Mouse (Mus musculus): ENCODE data around the gene Efcab2. TPM values are rescaled to one million over a fixed set of nuclear protein-coding genes. Genes with fewer than 3 reads are reported as not detected.
"Not testable (repeated sequence)": the region's sequence is repeated elsewhere in the genome, so short reads cannot be mapped to it uniquely, and the experiment has no call there.

Gene Efcab2
- total and polyA plus RNA-seq, 2 experiments from 2014 or later, result 2.5 to 12.7 TPM

DNA sequence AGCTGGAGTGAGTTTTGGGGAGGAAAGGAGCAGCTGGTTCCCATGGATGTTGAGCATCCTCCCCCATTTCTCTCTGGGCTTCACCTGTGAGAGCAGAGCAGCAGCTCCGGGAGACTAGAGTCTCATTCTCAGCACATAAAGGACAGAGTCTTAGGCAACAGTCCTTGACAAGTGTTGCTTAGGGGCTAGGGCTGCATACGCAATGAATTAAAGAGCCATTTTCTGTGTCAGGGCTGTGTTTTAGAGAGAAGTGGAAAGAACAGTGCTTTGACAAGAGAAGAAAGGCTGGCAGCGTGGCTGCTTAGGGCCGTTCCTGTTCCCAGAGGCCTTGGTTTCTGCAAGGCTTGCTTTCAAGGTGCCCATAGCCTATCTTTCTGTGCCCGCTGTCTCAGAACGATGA lies 6.0 kb upstream of the Efcab2 start:
- DNase-seq (ENCODE audit: low spot score), result peak; percentile 14

DNA sequence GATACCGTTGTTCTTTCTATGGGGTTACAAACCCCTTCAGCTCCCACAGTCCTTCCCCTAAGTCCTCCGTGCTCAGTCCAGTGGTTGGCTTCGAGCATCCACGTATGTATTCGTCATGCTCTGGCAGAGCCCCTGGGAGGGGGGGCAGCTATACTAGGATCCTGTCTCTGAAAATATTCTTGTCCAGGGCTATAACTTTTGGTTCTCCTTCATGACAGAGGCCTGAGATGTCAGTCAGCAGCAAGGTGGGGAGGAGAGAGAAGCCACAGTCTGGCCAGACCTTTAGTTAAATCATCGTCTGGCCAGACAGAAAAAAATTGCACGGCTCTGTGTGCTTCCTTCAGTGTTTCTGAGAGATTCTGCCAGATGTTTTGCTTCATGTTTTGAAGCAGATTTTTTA lies 5.2 kb upstream of the Efcab2 start:
- Histone ChIP-seq H3K36me3 (ENCODE audit: insufficient read depth, low read length) (no peaks in the 10 kb centered on the region), H3K4me1 (ENCODE audit: insufficient read depth, low read length) (no peaks in the 10 kb centered on the region), H3K9me3 (ENCODE audit: low read length) (no peaks in the 10 kb centered on the region), H3K27me3 (ENCODE audit: insufficient read depth, low read length) (no peaks in the 10 kb centered on the region), H3K4me3 (ENCODE audit: low read length) (no peak overlapping the region), H3K9ac (replicated peaks; ENCODE audit: low read length) (no peak overlapping the region), H3K4me2 (ENCODE audit: low read depth, low read length) (no peak overlapping the region), H3K27ac (no peak overlapping the region)
- WGBS, result 62% methylated on average over 7 of the region's 7 CpGs
- TF ChIP-seq CTCF (IDR thresholded peaks at IDR 0.05; ENCODE audit: low read depth), result no peak
- DNase-seq (ENCODE audit: low spot score) (no peak), ATAC-seq (no peak)

More for the DNA sequence above, 6.0 kb upstream of the Efcab2 start:
- H3K4me1 ChIP-seq (ENCODE audit: insufficient read depth, low read length), result no peaks in the 10 kb centered on the region
- whole genome bisulfite sequencing, result 63% methylated on average over 6 of the region's 6 CpGs
- 0 out of 2 replicates have a peak overlapping the region, but pooled peaks have one; percentile 16 for H3K27ac ChIP-seq
- no peak overlapping the region for H3K4me2 ChIP-seq (ENCODE audit: low read depth, low read length)
- no peaks in the 10 kb centered on the region for H3K9me3 ChIP-seq (ENCODE audit: low read length)
- no peak overlapping the region for H3K4me3 ChIP-seq (ENCODE audit: low read length)
- no peaks in the 10 kb centered on the region for H3K27me3 ChIP-seq (ENCODE audit: insufficient read depth, low read length)
- no peak for ATAC-seq
- TF ChIP-seq CTCF (IDR thresholded peaks at IDR 0.05; ENCODE audit: low read depth), result no peak
- no peaks in the 10 kb centered on the region for H3K36me3 ChIP-seq (ENCODE audit: insufficient read depth, low read length)
- H3K9ac ChIP-seq (replicated peaks; ENCODE audit: low read length), result no peak overlapping the region

DNA sequence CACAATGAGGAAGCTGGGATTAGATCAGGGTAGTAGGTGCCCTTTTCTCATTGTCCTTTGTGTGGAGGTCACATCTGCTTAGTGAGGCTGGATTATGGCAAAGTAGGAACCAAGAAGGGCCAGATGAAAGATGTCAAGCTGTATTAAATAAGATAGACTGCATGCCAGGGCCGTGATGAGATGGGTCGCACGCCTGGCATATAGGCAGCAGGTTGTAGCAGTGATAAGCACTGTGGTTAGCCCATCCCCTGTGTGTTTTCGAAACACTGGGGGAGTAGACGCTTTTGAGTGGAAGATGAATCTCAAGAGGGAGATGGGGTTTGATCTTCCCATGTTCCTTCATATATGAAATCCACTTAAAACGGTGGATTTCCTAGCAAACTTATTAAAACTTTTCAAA lies 3.9 kb upstream of the Efcab2 start:
- no peaks in the 10 kb centered on the region for H3K27me3 ChIP-seq (ENCODE audit: insufficient read depth, low read length)
- H3K9ac ChIP-seq (replicated peaks; ENCODE audit: low read length), result no peak overlapping the region
- no peaks in the 10 kb centered on the region for H3K36me3 ChIP-seq (ENCODE audit: insufficient read depth, low read length)
- WGBS, result 88% methylated on average over 6 of the region's 6 CpGs
- no peaks in the 10 kb centered on the region for H3K4me1 ChIP-seq (ENCODE audit: insufficient read depth, low read length)
- H3K4me3 ChIP-seq (ENCODE audit: low read length), result no peak overlapping the region
- no peaks in the 10 kb centered on the region for H3K9me3 ChIP-seq (ENCODE audit: low read length)
- H3K4me2 ChIP-seq (ENCODE audit: low read depth, low read length), result no peak overlapping the region
- no peak for TF ChIP-seq CTCF (IDR thresholded peaks at IDR 0.05; ENCODE audit: low read depth)
- ATAC-seq (no peak), DNase-seq (ENCODE audit: low spot score) (no peak)
- no peak overlapping the region for H3K27ac ChIP-seq

DNA sequence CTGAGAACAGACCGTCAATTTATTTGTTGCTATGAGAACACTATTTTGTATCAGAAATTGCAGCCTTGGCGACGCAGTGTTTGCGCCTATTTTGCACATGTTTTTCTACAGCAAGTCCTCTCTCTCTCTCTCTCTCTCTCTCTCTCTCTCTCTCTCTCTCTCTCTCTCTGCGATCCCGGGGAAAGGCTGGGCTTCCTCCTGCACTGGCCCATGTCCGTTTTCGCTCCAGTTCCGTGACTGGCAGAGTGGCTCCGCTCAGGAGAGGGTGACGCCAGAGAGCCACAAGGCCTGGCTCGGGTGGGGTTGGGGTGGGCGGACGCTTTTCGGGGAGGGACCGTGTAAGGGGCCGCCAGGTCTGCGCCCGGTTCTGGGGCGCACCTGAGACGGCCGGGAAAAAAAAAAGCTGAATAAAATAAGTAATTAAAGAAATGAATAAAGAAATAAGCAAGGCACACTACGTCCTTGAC lies 407 bp upstream of the Efcab2 start:
- peak; percentile 91 for DNase-seq (ENCODE audit: low spot score)
- Histone ChIP-seq H3K36me3 (ENCODE audit: insufficient read depth, low read length) (no peaks in the 10 kb centered on the region), H3K9ac (replicated peaks; ENCODE audit: low read length) (peak overlapping the region; percentile 97), H3K4me2 (ENCODE audit: low read depth, low read length) (peak overlapping the region; percentile 73), H3K9me3 (ENCODE audit: low read length) (no peaks in the 10 kb centered on the region), H3K27me3 (ENCODE audit: insufficient read depth, low read length) (no peaks in the 10 kb centered on the region), H3K4me1 (ENCODE audit: insufficient read depth, low read length) (no peaks in the 10 kb centered on the region), H3K27ac (peak overlapping the region; percentile 100), H3K4me3 (ENCODE audit: low read length) (peak overlapping the region; percentile 64)
- TF ChIP-seq CTCF (IDR thresholded peaks at IDR 0.05; ENCODE audit: low read depth), result no peak; the same call in 1 of the 2 replicates
- peak; percentile 92 for ATAC-seq
- under 1% methylated on average over 23 of the region's 23 CpGs for WGBS

DNA sequence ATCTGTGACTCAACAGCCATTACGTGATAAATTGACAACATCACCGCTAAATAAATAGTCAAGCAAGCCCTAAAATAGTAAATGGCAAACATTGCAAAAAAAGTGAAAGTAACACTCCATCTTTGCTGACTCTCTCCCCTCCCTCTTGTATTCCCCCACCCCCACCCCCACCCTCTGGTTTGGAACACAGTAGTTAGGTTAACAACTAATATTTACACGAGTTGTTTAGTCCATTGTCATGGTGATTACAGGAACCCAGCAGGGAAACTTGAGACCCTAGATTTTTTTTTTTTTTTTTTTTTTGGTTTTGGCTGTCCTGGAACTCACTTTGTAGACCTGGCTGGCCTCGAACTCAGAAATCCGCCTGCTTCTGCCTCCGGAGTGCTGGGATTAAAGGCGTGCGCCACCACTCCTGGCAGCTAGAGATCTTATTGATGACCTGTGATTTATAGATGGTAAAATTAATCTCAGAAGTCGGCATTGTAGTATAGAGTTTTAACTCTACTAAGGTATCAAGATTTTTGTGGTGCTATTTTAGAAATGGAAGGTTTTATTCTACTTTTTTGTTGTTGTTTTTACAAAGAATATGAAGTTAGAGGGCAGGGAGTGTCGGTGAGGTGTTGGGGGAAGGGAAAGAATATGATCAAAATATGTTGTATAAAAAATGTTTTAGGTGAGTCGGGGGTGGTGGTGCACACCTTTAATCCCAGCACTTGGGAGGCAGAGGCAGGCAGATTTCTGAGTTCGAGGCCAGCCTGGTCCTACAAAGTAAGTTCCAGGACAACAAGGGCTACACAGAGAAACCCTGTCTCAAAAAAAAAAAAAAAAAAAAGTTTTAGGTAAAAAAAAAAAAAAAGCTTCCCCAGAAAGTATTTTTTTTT lies 1.1 kb downstream of the Efcab2 start:
- H3K9ac ChIP-seq (replicated peaks; ENCODE audit: low read length), result peak overlapping the region; percentile 97
- ATAC-seq (no peak), DNase-seq (ENCODE audit: low spot score) (no peak)
- H3K27me3 ChIP-seq (ENCODE audit: insufficient read depth, low read length), result no peaks in the 10 kb centered on the region
- H3K4me2 ChIP-seq (ENCODE audit: low read depth, low read length), result peak overlapping the region; percentile 73
- peak overlapping the region; percentile 100 for H3K27ac ChIP-seq
- 65% methylated on average over 12 of the region's 12 CpGs for WGBS
- no peaks in the 10 kb centered on the region for H3K4me1 ChIP-seq (ENCODE audit: insufficient read depth, low read length)
- no peak for TF ChIP-seq CTCF (IDR thresholded peaks at IDR 0.05; ENCODE audit: low read depth)
- peak overlapping the region; percentile 64 for H3K4me3 ChIP-seq (ENCODE audit: low read length)
- no peaks in the 10 kb centered on the region for H3K36me3 ChIP-seq (ENCODE audit: insufficient read depth, low read length)
- no peaks in the 10 kb centered on the region for H3K9me3 ChIP-seq (ENCODE audit: low read length)

DNA sequence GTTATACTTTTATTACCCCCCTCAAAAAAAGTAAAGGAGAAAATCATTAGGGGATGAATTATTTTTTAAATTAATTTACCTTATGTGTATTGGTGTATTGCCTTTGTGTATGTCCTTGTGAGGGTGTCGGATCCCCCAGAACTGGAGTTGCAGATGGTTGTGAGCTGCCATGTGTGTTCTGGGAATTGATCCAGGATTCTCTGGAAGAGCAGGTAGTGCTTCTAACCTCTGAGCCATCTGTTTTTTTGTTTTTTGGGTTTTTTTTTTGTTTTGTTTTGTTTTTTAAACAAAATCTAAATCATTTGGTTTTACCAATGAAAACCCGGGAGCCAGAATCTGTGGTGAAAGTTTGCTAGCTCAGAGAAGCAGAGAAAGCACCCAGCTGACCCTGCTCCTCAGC lies 1.8 kb downstream of the Efcab2 start:
- no peaks in the 10 kb centered on the region for H3K4me1 ChIP-seq (ENCODE audit: insufficient read depth, low read length)
- no peak overlapping the region for H3K4me3 ChIP-seq (ENCODE audit: low read length)
- H3K36me3 ChIP-seq (ENCODE audit: insufficient read depth, low read length), result no peaks in the 10 kb centered on the region
- no peaks in the 10 kb centered on the region for H3K27me3 ChIP-seq (ENCODE audit: insufficient read depth, low read length)
- no peaks in the 10 kb centered on the region for H3K9me3 ChIP-seq (ENCODE audit: low read length)
- WGBS, result 47% methylated on average over 2 of the region's 2 CpGs
- DNase-seq (ENCODE audit: low spot score) (peak; percentile 51), ATAC-seq (no peak)
- no peak overlapping the region for H3K27ac ChIP-seq
- H3K4me2 ChIP-seq (ENCODE audit: low read depth, low read length), result no peak overlapping the region
- no peak overlapping the region for H3K9ac ChIP-seq (replicated peaks; ENCODE audit: low read length)
- TF ChIP-seq CTCF (IDR thresholded peaks at IDR 0.05; ENCODE audit: low read depth), result no peak

DNA sequence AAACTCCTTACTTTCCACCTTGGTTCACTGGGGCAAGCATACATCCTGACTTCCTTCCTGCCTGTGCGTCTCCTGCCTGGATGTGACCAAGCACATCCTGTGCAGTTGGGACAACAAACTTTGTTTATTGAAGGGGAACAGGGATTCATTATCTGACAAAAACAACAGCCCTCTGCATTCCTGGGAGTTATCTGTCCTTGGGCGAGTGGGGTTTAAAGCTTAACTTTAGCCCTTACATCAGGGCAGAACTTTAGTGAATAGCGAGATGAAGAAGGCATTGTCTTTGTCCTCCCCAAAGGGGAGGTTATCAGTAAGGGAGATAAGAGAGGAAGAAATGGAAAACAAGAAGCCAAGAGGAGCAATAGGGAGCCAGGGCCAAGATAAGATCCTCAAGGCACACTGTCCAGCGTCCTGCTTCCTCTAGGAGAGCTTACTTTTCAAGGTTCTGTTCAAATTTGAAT lies 3.0 kb downstream of the Efcab2 start:
- ATAC-seq (no peak), DNase-seq (ENCODE audit: low spot score) (no peak)
- no peak for TF ChIP-seq CTCF (IDR thresholded peaks at IDR 0.05; ENCODE audit: low read depth)
- Histone ChIP-seq H3K9ac (replicated peaks; ENCODE audit: low read length) (no peak overlapping the region), H3K4me3 (ENCODE audit: low read length) (no peak overlapping the region), H3K4me1 (ENCODE audit: insufficient read depth, low read length) (no peaks in the 10 kb centered on the region), H3K4me2 (ENCODE audit: low read depth, low read length) (no peak overlapping the region), H3K27me3 (ENCODE audit: insufficient read depth, low read length) (no peaks in the 10 kb centered on the region), H3K36me3 (ENCODE audit: insufficient read depth, low read length) (no peaks in the 10 kb centered on the region), H3K9me3 (ENCODE audit: low read length) (no peaks in the 10 kb centered on the region), H3K27ac (no peak overlapping the region)
- 66% methylated on average over 4 of the region's 4 CpGs for whole genome bisulfite sequencing

DNA sequence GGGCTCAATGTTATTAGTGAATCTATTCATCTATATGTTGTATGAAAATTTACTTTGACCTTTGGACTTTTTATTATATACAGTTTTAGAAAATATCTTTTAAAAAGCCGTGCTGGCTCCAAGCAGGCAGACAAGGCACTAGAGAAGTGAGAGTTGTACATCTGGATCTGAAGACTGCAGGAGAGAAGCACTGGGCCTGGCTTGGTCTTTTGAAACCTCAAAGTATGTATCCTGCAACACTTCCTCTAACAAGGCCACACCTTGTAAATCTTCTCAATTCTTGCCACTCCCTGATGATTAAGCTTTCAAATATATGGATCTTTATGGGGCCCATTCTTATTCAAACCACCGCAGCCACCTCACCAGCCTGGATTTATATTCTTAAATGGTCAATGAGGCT lies 7.5 kb downstream of the Efcab2 start:
- H3K9me3 ChIP-seq (ENCODE audit: low read length); DNase-seq (ENCODE audit: low spot score); ATAC-seq; H3K27ac ChIP-seq; H3K4me1 ChIP-seq (ENCODE audit: insufficient read depth, low read length); H3K4me3 ChIP-seq (ENCODE audit: low read length); H3K4me2 ChIP-seq (ENCODE audit: low read depth, low read length); H3K36me3 ChIP-seq (ENCODE audit: insufficient read depth, low read length); H3K9ac ChIP-seq (replicated peaks; ENCODE audit: low read length); H3K27me3 ChIP-seq (ENCODE audit: insufficient read depth, low read length): not testable (repeated sequence)
- 96% methylated on average over 2 of the region's 2 CpGs for WGBS

Data from hindbrain, postnatal 0 days (tissue).